Mouse (Mus musculus) forebrain, postnatal 0 days (tissue): ENCODE measurements at regions not wholly inside any gene's neighbourhood (a gene's known extent, or its start where the extent isn't known, plus 50 kb on each side); places are given as distances from the start of the nearest gene placed in this dataset.

ENCODE experiments used
- ATAC-seq: fragments of 200-750 bp; cut with Nextera tagmentation; 2 replicates; pipeline ENCODE4 v1.8.0; 2017; ENCODE audit warnings: mild to moderate bottlenecking, moderate library complexity
- DNase-seq: peaks from one replicate; pipeline ENCODE4 v3.0.0-alpha.2; 2015
- H3K27ac ChIP-seq: fragments of 300-500 bp; sonication (generic); 2 replicates; pipeline ENCODE4 v1.5.1; 2014; ENCODE audit warnings: low read depth, mild to moderate bottlenecking, antibody characterized with exemption, low read length, moderate library complexity, mixed read lengths
- H3K27me3 ChIP-seq: fragments of 300-500 bp; sonication (generic); 2 replicates; pipeline ENCODE4 v1.6.1; 2014; ENCODE audit warnings: mild to moderate bottlenecking, low read length, mixed read lengths; ENCODE audit not compliant: insufficient read depth
- H3K36me3 ChIP-seq: fragments of 300-500 bp; sonication (generic); 2 replicates; pipeline ENCODE4 v1.6.1; 2014; ENCODE audit warnings: mild to moderate bottlenecking, moderate library complexity; ENCODE audit not compliant: insufficient read depth
- H3K4me1 ChIP-seq: fragments of 300-500 bp; sonication (generic); 2 replicates; pipeline ENCODE4 v1.6.1; 2014; ENCODE audit warnings: antibody characterized with exemption; ENCODE audit not compliant: insufficient read depth
- H3K4me2 ChIP-seq: fragments of 300-500 bp; sonication (generic); 2 replicates; pipeline ENCODE4 v1.6.1; 2014; ENCODE audit warnings: low read depth, mild to moderate bottlenecking, moderate library complexity
- H3K4me3 ChIP-seq: fragments of 300-500 bp; sonication (generic); 2 replicates; pipeline ENCODE4 v1.5.1; 2014; ENCODE audit warnings: low read depth, low read length, mixed read lengths
- H3K9ac ChIP-seq: fragments of 300-500 bp; sonication (generic); 2 replicates; pipeline ENCODE4 v1.6.1; 2014; ENCODE audit warnings: mild to moderate bottlenecking
- H3K9me3 ChIP-seq: fragments of 300-500 bp; sonication (generic); 2 replicates; pipeline ENCODE4 v1.6.1; 2016; ENCODE audit warnings: low read length
- CTCF ChIP-seq: sonication (generic); IDR thresholded peaks from 2 replicates; pipeline ENCODE4 v1.5.1; 2016; ENCODE audit warnings: antibody characterized with exemption, control low read depth, low read depth
- WGBS: fragments of 180-500 bp; shearing (Covaris S2); extraction: QIAGEN DNeasy Blood & Tissue Kit; methylation state at CpG from one replicate; pipeline ENCODE4 v1.1.7; 2014; 5-methylcytosine and 5-hydroxymethylcytosine counted together

DNA sequence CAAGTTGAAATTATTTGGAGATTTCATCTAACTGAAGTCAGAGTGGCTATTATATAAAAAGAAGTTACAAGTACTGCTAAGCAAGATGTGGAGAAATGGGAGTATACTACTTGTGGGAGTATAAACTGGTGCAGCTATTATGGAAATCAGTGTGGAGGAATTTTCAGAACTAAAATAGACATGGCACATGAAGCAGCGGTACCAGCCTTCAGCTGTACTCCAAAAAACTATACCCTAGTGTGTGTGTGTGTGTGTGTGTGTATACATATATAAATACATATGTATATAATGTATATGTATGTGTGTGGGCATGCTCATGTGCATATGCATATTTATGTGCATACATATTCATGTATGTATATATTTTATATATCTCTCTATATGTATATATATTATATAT lies 2112.6 kb downstream of the 9330182O14Rik start:
- DNase-seq (no peak), ATAC-seq (peak; percentile 34; the same call in 1 of the 2 replicates)
- Histone ChIP-seq H3K4me2 (no peak overlapping the region), H3K27me3 (no peaks in the 10 kb centered on the region), H3K27ac (no peak overlapping the region), H3K9me3 (no peaks in the 10 kb centered on the region), H3K4me3 (no peak overlapping the region), H3K9ac (no peak overlapping the region), H3K4me1 (no peaks in the 10 kb centered on the region), H3K36me3 (no peaks in the 10 kb centered on the region)
- TF ChIP-seq CTCF, result no peak
- WGBS, result 88% methylated on average over 1 of the region's 1 CpGs

DNA sequence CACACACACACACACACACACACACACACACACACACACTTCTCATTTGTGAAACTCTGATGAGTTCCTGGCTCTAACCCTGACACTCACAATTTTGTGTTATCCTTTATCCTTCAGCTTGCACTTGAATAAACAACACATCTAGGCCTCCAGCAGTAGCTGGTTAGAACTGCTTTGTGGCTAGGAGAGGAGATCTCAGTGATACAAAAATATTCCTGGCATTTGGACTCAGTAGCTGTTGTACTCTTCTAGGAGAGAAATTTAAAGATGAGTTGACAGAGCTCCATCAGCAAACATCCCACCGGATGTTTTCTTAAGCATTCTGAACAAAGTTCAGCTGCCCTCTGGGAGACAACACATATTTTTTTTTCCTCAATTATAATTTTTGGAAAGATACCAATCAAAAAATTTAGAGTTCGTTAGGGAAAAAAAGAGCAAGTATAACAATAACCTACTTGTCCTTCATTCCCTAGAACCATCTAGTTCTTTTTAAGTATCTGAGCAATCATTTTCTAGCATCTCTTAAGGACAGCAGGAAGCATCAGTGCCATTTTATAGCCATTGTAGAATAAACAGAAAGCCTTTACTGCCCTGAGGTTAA lies 2118.7 kb downstream of the 9330182O14Rik start:
- DNase-seq (no peak), ATAC-seq (no peak)
- TF ChIP-seq CTCF, result no peak
- Histone ChIP-seq H3K27me3 (no peaks in the 10 kb centered on the region), H3K9me3 (no peaks in the 10 kb centered on the region), H3K4me2 (no peak overlapping the region), H3K4me3 (no peak overlapping the region), H3K36me3 (no peaks in the 10 kb centered on the region), H3K4me1 (no peaks in the 10 kb centered on the region), H3K27ac (no peak overlapping the region), H3K9ac (no peak overlapping the region)
- 70% methylated on average over 2 of the region's 2 CpGs for WGBS

DNA sequence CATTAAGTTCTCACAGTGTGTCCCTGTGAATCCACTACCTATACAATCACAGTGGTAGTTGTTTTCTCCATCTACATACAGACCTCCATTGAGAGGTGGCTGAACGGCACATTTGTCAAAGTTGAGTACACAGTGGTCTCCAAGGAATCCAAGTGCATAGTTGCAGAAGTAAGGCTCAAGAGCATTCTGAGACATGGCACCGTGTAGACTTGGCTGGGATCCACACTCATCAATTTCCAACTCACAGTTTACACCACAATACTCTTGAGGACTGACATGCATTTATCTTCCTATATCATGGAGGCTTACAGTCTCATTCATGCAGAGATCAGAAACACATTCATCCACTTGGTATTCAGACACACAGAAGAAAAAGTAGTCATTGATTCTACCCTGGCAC lies 2122.2 kb downstream of the 9330182O14Rik start:
- 64% methylated on average over 2 of the region's 2 CpGs for WGBS

DNA sequence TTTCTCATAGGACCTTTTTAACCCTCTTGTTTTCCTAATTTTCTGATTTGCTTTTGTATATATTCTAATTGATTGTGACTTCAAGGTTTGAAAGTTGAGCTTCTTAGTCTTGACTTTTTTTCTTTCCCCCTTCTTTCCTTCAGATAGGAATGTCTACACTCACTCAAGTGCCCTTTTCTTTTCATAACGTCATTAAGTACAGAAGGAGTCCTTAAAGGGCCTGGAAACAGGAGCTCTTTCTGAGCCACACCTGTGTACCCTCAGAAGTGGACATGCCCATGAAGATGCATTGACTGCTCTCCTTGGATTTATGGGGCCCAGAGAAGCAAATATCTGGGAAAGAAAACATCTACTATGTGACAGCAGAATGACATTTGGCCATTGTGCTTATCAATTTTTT lies 2141.0 kb downstream of the 9330182O14Rik start:
- WGBS, result 63% methylated on average over 1 of the region's 1 CpGs

More for the DNA sequence above, 2122.2 kb downstream of the 9330182O14Rik start:
- Histone ChIP-seq H3K27me3 (no peaks in the 10 kb centered on the region), H3K4me2 (no peak overlapping the region), H3K4me3 (no peak overlapping the region), H3K9ac (no peak overlapping the region), H3K9me3 (no peaks in the 10 kb centered on the region), H3K4me1 (no peaks in the 10 kb centered on the region), H3K27ac (no peak overlapping the region), H3K36me3 (no peaks in the 10 kb centered on the region)
- no peak for DNase-seq
- no peak for ATAC-seq
- TF ChIP-seq CTCF, result no peak

DNA sequence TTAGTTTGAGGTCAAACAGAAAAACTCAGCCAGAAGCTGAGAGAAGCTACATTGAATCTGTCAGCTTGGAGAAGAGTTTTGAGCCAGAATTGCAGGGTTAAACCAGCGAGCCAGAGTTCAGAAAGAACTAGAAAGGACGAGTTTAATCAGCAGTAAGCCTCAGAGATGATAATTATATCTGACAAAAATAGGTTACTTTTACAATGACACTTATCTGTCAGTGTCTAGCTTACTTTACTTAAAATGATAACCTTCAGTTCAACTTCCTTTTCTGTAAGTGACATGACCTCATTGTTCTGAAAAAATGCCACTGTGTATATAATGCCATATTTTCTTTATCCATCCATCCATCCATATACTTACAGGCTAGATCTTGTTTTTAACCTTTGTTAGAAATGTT lies 2143.1 kb downstream of the 9330182O14Rik start:
- H3K4me2 ChIP-seq, result no peak overlapping the region
- ATAC-seq, result no peak
- no peak for TF ChIP-seq CTCF
- no peaks in the 10 kb centered on the region for H3K9me3 ChIP-seq
- 73% methylated on average over 2 of the region's 2 CpGs for WGBS
- H3K27ac ChIP-seq, result no peak overlapping the region
- H3K36me3 ChIP-seq, result no peaks in the 10 kb centered on the region
- H3K4me3 ChIP-seq, result no peak overlapping the region
- H3K27me3 ChIP-seq, result no peaks in the 10 kb centered on the region
- no peaks in the 10 kb centered on the region for H3K4me1 ChIP-seq
- H3K9ac ChIP-seq, result no peak overlapping the region
- no peak for DNase-seq

More for the DNA sequence above, 2141.0 kb downstream of the 9330182O14Rik start:
- H3K9ac ChIP-seq, result no peak overlapping the region
- no peak overlapping the region for H3K4me3 ChIP-seq
- H3K27ac ChIP-seq, result no peak overlapping the region
- no peak for ATAC-seq
- no peaks in the 10 kb centered on the region for H3K36me3 ChIP-seq
- H3K4me2 ChIP-seq, result no peak overlapping the region
- no peaks in the 10 kb centered on the region for H3K9me3 ChIP-seq
- H3K4me1 ChIP-seq, result no peaks in the 10 kb centered on the region
- no peak for TF ChIP-seq CTCF
- no peaks in the 10 kb centered on the region for H3K27me3 ChIP-seq
- DNase-seq, result no peak

DNA sequence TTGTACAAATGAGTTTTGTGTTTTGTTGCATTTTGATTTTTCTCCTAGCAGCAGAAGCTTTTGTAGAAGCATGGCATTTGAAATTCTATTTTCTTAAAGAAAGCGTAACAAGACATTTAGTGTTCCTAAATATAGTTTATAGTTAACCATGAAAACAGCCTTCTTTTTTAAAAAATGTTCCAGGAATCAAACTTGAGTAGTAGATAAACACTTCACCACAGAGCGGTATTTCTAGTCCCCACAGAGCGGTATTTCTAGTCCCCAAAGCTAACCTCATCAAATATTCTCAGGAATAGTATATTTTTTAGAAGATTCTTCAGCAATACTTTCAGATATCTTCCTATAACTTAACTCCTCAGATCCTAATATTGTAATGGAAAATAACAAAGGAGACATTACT lies 2146.6 kb downstream of the 9330182O14Rik start:
- Histone ChIP-seq H3K4me1 (no peaks in the 10 kb centered on the region), H3K27ac (no peak overlapping the region), H3K4me2 (no peak overlapping the region), H3K9ac (no peak overlapping the region), H3K9me3 (no peaks in the 10 kb centered on the region), H3K36me3 (no peaks in the 10 kb centered on the region), H3K27me3 (no peaks in the 10 kb centered on the region), H3K4me3 (no peak overlapping the region)
- 91% methylated on average over 3 of the region's 3 CpGs for WGBS
- ATAC-seq (no peak), DNase-seq (no peak)
- TF ChIP-seq CTCF, result no peak

DNA sequence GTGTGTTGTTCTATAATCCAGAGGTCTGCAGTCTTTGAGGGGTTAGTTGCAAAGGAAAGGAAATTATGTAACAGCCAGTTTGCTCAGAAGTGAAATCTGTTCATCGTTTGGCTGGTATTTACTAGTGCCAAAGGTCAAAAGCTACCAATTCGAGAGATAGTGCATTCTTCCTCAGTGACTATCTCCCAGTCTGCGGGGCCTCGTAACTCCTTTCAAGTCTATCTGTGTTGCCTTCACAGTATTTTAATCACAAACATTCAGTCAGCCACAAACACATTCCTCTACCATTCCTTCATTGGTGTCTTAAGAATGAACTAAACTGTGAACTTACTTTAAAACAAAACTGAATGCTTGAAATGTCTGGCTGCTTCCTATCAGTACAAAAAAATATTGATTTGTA lies 2162.2 kb downstream of the 9330182O14Rik start:
- Histone ChIP-seq H3K27ac (no peak overlapping the region), H3K4me3 (no peak overlapping the region), H3K36me3 (no peaks in the 10 kb centered on the region), H3K4me1 (no peaks in the 10 kb centered on the region), H3K4me2 (no peak overlapping the region), H3K9ac (no peak overlapping the region), H3K9me3 (no peaks in the 10 kb centered on the region), H3K27me3 (no peaks in the 10 kb centered on the region)
- WGBS, result 76% methylated on average over 4 of the region's 4 CpGs
- no peak for TF ChIP-seq CTCF
- DNase-seq (no peak), ATAC-seq (no peak)
